Mouse (Mus musculus) frontal cortex, adult 2 months (tissue): ENCODE measurements around the gene Vamp9. TPM values are rescaled to one million over a fixed set of nuclear protein-coding genes. Genes with fewer than 3 reads are reported as not detected.
A peak's percentile ranks its signal among the peaks of the same experiment; 100 is the strongest.

Source experiments
- DNase-seq, 2 experiments: peaks; one replicate each; pipeline ENCODE4 v3.0.0; 2022; ENCODE audit warnings: low spot score in 1 of 2; ENCODE audit errors: extremely low spot score in 1 of 2
- polyA plus RNA-seq: library from polyadenylated mRNA; depleted of rRNA; stranded (reverse); fragments of >200 nt; gene quantifications from 2 replicates; pipeline ENCODE4 v1.2.3, GENCODE M21; 2012; rRNA removed

Vamp9 gene
- polyA plus RNA-seq, result 0.86 and 1.1 TPM in 2 replicates

- DNase-seq, result peak; percentile 91 to 96
Measured at GRCm38 (mm10) chr5:99906181-99906956, at the start of gene Vamp9. Gene Vamp9 (plus strand): TSS chr5:99906254.

GRCm38 (mm10) chr5:99857106-99857637, 48.9 kb upstream of the Vamp9 start:
- DNase-seq, result no peak

GRCm38 (mm10) chr5:99859637-99860433, 46.2 kb upstream of the Vamp9 start:
- DNase-seq, result no peak

- no peak for DNase-seq
Measured at GRCm38 (mm10) chr5:99861816-99862215, 44.2 kb upstream of the Vamp9 start.

DNA sequence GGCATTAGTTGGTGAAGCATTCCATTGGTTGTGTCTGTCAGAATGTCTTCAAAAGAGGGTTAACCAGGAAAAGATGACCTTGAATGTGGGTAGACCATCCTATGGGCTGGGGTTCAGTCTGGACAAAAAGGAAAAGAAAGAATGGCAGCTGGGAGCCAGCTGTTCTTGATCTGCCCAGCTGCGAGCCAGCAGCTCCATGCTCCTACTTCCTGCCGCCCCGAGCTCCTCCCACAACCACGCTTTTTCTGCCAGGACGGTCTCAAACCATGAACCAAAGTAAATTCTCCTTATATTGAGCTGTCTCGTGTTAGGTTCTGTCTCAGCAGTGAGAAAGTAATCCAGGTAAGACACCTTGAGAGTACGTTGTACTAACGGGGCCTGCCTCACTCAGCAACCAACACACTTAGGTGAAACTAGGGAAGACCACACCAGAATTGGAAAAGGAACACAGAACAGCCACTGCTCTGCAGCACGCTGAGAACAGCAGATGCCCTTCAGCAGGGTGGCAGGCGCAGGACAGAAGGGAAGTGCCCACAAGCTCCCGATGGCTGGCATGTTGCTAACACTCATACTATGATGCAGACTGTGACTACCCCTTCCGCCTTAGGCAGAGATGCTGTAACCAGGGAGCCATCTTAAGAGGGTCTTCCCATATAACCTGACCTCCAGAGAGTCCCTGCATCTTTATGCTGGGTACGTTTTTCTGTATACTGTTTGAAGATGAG, 42.2 kb upstream of the Vamp9 start:
- no peak for DNase-seq

GRCm38 (mm10) chr5:99865779-99866178, 40.3 kb upstream of the Vamp9 start:
- no peak for DNase-seq

DNA sequence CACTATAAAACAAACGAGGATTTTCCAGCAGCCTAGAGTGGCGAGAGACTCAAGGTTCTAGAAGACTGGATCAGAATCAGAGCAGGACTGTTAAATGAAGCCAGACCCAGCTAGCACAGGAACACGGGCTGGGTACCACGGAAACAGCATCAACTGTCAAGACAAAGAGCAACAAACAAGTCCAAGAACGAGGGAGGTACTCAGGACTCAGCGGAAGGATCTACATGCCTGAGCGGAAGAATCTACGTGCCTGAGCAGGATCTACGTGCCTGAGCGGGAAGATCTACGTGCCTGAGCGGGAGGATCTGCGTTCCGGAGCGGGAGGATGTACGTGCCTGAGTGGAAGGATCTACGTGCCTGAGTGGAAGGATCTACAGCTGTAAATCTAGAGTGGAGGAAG, 37.8 kb upstream of the Vamp9 start:
- no peak for DNase-seq

DNA sequence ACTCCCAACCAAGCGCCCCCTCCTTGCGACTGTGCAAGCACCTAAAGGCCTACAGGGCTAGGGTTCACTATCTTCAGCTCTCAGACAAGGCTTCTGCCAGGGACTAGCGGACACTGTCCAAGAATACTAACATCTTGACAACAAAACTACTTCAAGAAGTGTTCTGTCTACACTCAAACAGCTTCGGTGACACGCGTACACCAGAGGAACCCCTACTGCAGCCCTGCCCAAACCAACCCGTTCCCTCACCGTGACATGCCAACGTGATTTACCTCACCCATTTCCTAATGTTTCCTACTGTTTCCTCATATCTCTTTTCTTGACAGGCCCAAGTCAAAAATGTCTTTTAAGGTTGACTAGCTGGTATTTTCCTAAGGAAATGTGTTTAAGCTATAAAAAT, 37.1 kb upstream of the Vamp9 start:
- DNase-seq, result no peak

DNA sequence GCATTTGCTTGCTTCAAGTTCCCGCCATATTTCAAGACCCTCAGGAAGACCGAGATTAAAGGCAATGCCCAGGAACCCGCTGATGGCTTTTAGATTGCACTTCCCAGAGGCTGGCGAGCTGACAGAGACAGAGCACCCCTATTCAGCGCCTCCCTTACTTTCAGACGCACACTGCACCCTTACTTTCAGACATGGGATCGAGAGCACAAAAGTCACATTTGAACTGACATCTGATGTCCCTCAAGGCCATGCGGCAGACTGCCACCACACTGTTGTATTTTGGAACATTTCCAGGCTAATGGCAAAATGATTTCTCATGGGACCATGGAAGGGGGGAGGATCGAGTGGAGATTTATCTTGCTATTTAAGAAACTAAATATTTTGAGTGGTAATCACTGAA, 28.5 kb upstream of the Vamp9 start:
- DNase-seq, result no peak

DNA sequence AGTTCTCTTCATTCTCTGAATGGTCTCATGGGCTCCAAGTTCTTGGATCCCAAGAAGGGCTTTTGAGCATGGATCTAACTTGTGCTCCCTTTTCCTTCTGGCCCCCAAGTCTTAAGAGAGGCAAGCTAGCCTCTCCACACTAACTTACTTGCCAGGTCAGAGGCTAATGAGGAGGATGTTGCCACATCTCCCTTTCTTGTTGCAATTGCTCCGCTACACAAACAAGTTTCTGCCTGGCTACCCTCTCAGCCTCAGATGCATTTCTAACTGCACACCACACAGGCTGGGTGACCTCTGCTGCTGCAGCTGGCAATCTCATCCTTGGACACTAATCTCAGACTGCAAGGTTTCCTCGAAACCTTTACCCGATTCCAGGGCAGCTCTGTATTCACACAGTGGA, 23.6 kb upstream of the Vamp9 start:
- no peak for DNase-seq

GRCm38 (mm10) chr5:99884035-99884434, 22.0 kb upstream of the Vamp9 start:
- no peak for DNase-seq

GRCm38 (mm10) chr5:99887133-99887532, 18.9 kb upstream of the Vamp9 start:
- DNase-seq, result no peak

- peak; percentile 81 to 92 for DNase-seq
Measured at GRCm38 (mm10) chr5:99891516-99892441, 14.3 kb upstream of the Vamp9 start.

GRCm38 (mm10) chr5:99900041-99900440, 6.0 kb upstream of the Vamp9 start:
- peak; percentile 46 to 80 for DNase-seq

GRCm38 (mm10) chr5:99905731-99906130, 323 bp upstream of the Vamp9 start:
- no peak for DNase-seq

DNA sequence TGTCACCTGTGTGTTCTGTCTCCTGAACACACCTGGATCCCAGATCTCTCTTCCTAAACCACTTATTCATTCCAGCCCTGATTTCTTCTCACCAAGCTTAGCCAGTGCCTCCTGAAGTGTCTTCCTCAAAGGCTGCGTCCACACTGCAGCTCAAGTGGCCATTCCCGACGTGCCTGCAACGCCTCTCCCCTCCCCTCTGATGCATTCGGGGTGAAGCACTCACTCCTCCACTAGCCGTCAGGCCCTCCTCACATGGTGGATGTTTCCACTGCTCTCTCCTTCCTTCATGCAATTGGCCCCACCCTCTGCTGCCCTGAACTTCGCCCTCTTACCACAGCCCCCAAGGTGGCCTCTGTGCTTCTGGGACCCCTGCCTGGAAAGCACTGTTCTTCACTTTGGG, 9.4 kb downstream of the Vamp9 start:
- no peak for DNase-seq

DNA sequence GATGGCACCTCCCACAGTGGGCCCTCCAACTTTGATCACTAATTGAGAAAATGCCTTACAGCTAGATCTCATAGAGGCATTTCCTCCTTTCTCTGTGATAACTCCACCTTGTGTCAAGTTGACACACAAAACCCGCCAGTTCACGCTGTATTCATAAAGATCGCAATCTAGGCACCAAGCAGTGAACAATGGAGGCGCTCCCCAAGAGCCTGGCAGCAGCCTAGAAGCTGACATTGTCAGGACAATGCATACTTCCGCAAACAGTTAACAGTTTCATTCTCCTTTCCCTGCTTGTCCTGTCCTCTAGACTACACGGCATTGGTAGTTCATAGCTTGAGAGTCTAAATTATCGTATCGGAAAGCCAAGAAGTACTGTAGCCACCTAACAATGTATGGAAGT, 16.0 kb downstream of the Vamp9 start:
- no peak for DNase-seq

- DNase-seq, result peak in 1 of 2 experiments; percentile 50
Measured at GRCm38 (mm10) chr5:99927951-99928350, 21.9 kb downstream of the Vamp9 start.

DNA sequence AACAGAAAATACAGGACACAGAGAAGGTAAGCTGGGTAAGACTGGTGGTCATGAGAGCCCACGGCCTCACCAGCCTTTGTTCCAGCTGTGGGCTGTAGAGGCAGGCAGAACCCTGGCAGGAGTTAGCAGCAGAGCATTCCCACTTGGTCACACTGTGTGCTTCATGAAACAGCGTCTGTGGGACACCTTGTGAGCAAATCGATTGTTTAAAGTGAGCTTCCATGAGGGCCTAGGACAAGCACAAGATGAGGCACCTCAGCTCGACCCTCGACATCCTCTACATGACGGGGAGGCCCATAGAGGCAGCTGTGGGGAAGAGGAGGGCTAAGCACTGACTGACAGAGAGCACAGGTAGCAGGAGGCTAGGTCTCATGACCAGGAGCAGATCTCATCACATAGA, 25.9 kb downstream of the Vamp9 start:
- DNase-seq, result no peak

- no peak for DNase-seq
Measured at GRCm38 (mm10) chr5:99939440-99939839, 33.4 kb downstream of the Vamp9 start.
